Mouse (Mus musculus) kidney, embryonic 16.5 days (tissue): Measurements from ENCODE around the gene Mettl24. TPM values are rescaled to one million over a fixed set of nuclear protein-coding genes. Genes with fewer than 3 reads are reported as not detected.
"Not testable (repeated sequence)": the region's sequence is repeated elsewhere in the genome, so short reads cannot be mapped to it uniquely, and the experiment has no call there.

Source experiments
- ATAC-seq: fragments of 200-750 bp; cut with Nextera tagmentation; 2 replicates; pipeline ENCODE4 v1.8.0; 2017; ENCODE audit warnings: moderate TSS enrichment; ENCODE audit not compliant: low FRiP score, low TSS enrichment
- H3K27ac ChIP-seq: fragments of 300-500 bp; sonication (generic); 2 replicates; pipeline ENCODE4 v1.5.1; 2014; ENCODE audit warnings: low read length
- H3K27me3 ChIP-seq: fragments of 300-500 bp; sonication (generic); 2 replicates; pipeline ENCODE4 v1.6.1; 2014; ENCODE audit warnings: low read length, control low read depth, mixed read lengths; ENCODE audit not compliant: insufficient read depth
- H3K36me3 ChIP-seq: fragments of 300-500 bp; sonication (generic); 2 replicates; pipeline ENCODE4 v1.6.1; 2014; ENCODE audit warnings: low read length, control low read depth, mixed read lengths; ENCODE audit not compliant: insufficient read depth
- H3K4me1 ChIP-seq: fragments of 300-500 bp; sonication (generic); 2 replicates; pipeline ENCODE4 v1.6.1; 2014; ENCODE audit warnings: low read length, control low read depth, mixed read lengths; ENCODE audit not compliant: insufficient read depth
- H3K4me2 ChIP-seq: fragments of 300-500 bp; sonication (generic); replicated peaks from 2 replicates; pipeline ENCODE4 v1.6.1; 2014; ENCODE audit warnings: low read depth, low read length
- H3K4me3 ChIP-seq: fragments of 300-500 bp; sonication (generic); 2 replicates; pipeline ENCODE4 v1.5.1; 2014; ENCODE audit warnings: mild to moderate bottlenecking, low read length
- H3K9ac ChIP-seq: fragments of 300-500 bp; sonication (generic); replicated peaks from 2 replicates; pipeline ENCODE4 v1.6.1; 2014; ENCODE audit warnings: low read length
- H3K9me3 ChIP-seq: fragments of 300-500 bp; sonication (generic); 2 replicates; pipeline ENCODE4 v1.6.1; 2016; ENCODE audit warnings: low read length, control low read depth
- WGBS: fragments of 180-500 bp; shearing (Covaris S2); extraction: QIAGEN DNeasy Blood & Tissue Kit; methylation state at CpG from one replicate; pipeline ENCODE4 v1.1.7; 2014; 5-methylcytosine and 5-hydroxymethylcytosine counted together
- polyA plus RNA-seq: library from polyadenylated mRNA; unstranded; fragments of >200 nt; fragmentation: Nextera tagmentation; extraction: Ambion mirVana; gene quantifications from 2 replicates; pipeline ENCODE4 v1.2.1, GENCODE M21; 2015

The Mettl24 gene
- polyA plus RNA-seq, 1 experiment from 2014 or later = 2.7 TPM

GRCm38 (mm10) chr10:40750293-40751047 is 67.4 kb downstream of the Mettl24 start:
- no peak for ATAC-seq
- 25% methylated on average over 10 of the region's 10 CpGs for WGBS
- H3K9ac ChIP-seq = no peak overlapping the region
- H3K27ac ChIP-seq = no peak overlapping the region
- no peaks in the 10 kb centered on the region for H3K4me1 ChIP-seq
- H3K9me3 ChIP-seq = no peaks in the 10 kb centered on the region
- no peak overlapping the region for H3K4me3 ChIP-seq
- peak overlapping the region; percentile 19 for H3K4me2 ChIP-seq
- H3K27me3 ChIP-seq = no peaks in the 10 kb centered on the region
- H3K36me3 ChIP-seq = no peaks in the 10 kb centered on the region

- Histone ChIP-seq H3K27me3 (no peaks in the 10 kb centered on the region), H3K9ac (no peak overlapping the region), H3K9me3 (no peaks in the 10 kb centered on the region), H3K4me1 (no peaks in the 10 kb centered on the region), H3K4me2 (peak overlapping the region; percentile 19), H3K27ac (no peak overlapping the region), H3K4me3 (no peak overlapping the region), H3K36me3 (no peaks in the 10 kb centered on the region)
- WGBS = 56% methylated on average over 13 of the region's 13 CpGs
- no peak for ATAC-seq
These were observed 68.1 kb downstream of the Mettl24 start for GRCm38 (mm10) chr10:40751157-40751556.

DNA sequence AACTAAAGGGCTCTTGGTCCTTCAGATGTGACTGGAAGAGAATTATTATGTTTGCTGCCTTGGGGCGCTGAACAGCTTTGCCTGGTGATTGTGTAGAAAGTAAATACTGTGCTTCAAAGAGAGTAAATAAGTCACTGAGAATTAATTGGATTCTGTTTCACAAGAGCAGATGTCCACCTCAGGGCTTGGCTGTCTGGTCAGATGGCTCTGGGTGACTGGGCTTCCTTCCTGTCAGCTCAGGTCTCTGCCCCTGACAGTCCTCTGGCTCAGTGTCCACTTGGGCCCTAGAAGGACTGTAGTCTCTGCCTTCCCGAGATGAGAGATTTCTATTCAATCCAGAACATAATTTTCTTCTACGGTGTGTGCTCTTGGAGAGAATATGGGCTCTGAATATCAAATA is 70.0 kb downstream of the Mettl24 start:
- Histone ChIP-seq H3K4me2 (no peak overlapping the region), H3K9me3 (no peaks in the 10 kb centered on the region), H3K27me3 (no peaks in the 10 kb centered on the region), H3K9ac (no peak overlapping the region), H3K4me1 (no peaks in the 10 kb centered on the region), H3K36me3 (no peaks in the 10 kb centered on the region), H3K4me3 (no peak overlapping the region), H3K27ac (no peak overlapping the region)
- ATAC-seq = no peak
- WGBS = 45% methylated on average over 3 of the region's 3 CpGs

GRCm38 (mm10) chr10:40758171-40759010 is 75.3 kb downstream of the Mettl24 start:
- Histone ChIP-seq H3K9me3 (no peaks in the 10 kb centered on the region), H3K27ac (no peak overlapping the region), H3K27me3 (no peaks in the 10 kb centered on the region), H3K4me2 (no peak overlapping the region), H3K36me3 (no peaks in the 10 kb centered on the region), H3K9ac (no peak overlapping the region), H3K4me1 (no peaks in the 10 kb centered on the region), H3K4me3 (no peak overlapping the region)
- 79% methylated on average over 11 of the region's 11 CpGs for WGBS
- no peak for ATAC-seq

DNA sequence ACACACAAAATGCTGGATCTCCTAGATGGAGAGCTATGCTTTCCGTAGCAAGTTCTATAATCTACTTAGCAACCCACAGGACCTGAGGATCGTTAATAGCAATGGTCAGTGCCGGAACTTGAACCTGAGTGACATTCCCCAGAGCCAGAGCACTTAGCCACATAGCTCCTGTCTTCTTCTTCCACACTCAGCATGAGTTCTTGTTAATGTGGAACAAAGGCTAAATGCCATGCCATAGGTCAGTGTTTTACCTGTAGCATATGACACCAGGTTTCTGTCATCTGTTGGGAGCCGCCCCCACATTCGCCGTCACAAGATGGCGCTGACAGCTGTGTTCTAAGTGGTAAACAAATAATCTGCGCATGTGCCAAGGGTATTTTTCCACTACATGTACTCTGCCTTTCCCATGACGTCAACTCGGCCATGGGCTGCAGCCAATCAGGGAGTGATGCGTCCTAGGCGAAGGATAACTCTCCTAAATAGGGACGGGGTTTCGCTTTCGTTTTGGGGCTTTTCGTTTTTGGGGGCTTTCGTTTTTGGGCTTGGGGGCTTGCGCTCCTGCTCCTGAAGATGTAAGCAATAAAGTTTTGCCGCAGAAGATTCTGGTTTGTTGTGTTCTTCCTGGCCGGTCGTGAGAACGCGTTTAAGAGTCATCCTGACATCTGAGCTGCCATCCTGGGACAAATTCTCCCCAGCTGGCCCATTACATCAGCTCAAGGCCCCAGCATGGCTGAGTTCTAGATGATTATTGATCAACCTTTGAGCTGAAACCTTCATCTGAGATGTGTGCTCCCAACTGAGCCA is 76.5 kb downstream of the Mettl24 start:
- H3K4me1 ChIP-seq, ATAC-seq, H3K9ac ChIP-seq, H3K4me3 ChIP-seq, H3K4me2 ChIP-seq, H3K27me3 ChIP-seq, H3K9me3 ChIP-seq, H3K36me3 ChIP-seq, H3K27ac ChIP-seq: not testable (repeated sequence)
- 95% methylated on average over 19 of the region's 23 CpGs for WGBS

DNA sequence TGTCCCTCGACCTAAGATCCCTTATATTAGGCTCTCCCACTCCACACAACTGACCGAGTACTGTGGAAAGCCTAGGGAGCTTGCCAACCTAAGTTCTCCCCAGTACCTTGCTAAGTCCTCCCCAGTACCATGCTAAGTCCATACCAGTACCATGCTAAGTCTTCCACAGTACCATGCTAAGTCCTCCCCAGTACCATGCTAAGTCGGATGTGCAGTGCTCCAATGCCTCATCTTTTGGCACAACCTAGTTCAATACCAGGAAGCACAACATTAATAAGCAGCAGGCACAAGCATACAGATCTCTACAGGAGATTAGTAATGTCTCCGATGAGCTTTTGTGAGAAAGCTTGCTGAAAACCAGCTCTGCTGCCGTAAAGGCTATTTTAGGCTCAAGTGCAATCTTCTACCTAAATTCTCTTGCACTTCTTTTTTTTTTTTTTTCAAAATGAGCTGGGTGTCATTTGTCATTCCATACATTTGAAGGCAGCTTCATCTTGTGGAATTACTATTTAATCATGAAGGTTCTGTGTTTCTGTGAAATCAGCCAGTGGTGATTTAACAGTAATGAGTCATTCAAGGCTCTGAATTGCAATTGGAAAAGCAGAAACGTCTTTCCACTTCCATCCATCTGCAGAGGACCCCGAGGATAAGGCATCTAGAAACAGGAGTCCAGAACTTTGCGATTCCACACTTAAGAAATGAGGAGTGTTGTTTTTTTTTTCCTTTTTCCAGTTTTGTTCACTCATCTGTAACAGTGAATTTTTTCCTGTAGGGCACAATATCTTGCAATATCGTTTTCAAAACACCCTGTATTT is 77.3 kb downstream of the Mettl24 start:
- Histone ChIP-seq H3K4me2 (no peak overlapping the region), H3K4me1 (no peaks in the 10 kb centered on the region), H3K27ac (no peak overlapping the region), H3K9me3 (no peaks in the 10 kb centered on the region), H3K9ac (no peak overlapping the region), H3K27me3 (no peaks in the 10 kb centered on the region), H3K4me3 (no peak overlapping the region), H3K36me3 (no peaks in the 10 kb centered on the region)
- ATAC-seq = no peak
- 85% methylated on average over 9 of the region's 9 CpGs for WGBS

GRCm38 (mm10) chr10:40761010-40761752 is 78.1 kb downstream of the Mettl24 start:
- H3K27me3 ChIP-seq = no peaks in the 10 kb centered on the region
- H3K27ac ChIP-seq = no peak overlapping the region
- no peaks in the 10 kb centered on the region for H3K36me3 ChIP-seq
- WGBS = 67% methylated on average over 9 of the region's 9 CpGs
- no peaks in the 10 kb centered on the region for H3K9me3 ChIP-seq
- H3K4me3 ChIP-seq = no peak overlapping the region
- no peak overlapping the region for H3K9ac ChIP-seq
- H3K4me2 ChIP-seq = no peak overlapping the region
- H3K4me1 ChIP-seq = no peaks in the 10 kb centered on the region
- no peak for ATAC-seq

DNA sequence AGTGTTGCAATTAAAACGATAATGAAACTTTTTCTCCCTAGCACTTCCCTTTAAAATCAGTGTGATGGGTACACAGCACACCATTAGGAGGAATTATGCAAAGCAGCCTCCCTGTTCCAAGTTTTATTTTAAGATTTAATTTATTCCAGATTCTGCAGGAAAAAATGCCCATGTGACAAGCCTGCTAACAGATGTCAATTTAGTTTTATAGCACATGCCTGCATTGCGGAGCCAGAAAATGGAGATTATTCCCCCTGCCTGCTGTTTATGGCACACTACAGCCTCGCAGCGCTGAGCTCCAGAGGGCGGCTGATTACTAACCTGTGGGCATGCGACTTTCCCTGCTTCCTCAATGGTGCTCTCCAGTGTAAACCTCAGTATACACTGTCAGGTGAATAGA is 79.5 kb downstream of the Mettl24 start:
- no peak for ATAC-seq
- Histone ChIP-seq H3K4me3 (no peak overlapping the region), H3K9ac (no peak overlapping the region), H3K27ac (no peak overlapping the region), H3K4me2 (no peak overlapping the region), H3K9me3 (no peaks in the 10 kb centered on the region), H3K27me3 (no peaks in the 10 kb centered on the region), H3K36me3 (no peaks in the 10 kb centered on the region), H3K4me1 (no peaks in the 10 kb centered on the region)
- WGBS = 52% methylated on average over 6 of the region's 6 CpGs
